Mouse (Mus musculus): ENCODE results near the gene Ksr2. TPM values are rescaled to one million over a fixed set of nuclear protein-coding genes. Genes with fewer than 3 reads are reported as not detected.

Ksr2 gene
- polyA plus RNA-seq, 1 experiment from 2014 or later, result 0.72 TPM

GRCm38 (mm10) chr5:117441242-117441842, 27.5 kb downstream of the Ksr2 start:
- 81% methylated on average over 17 of the region's 18 CpGs for WGBS (ENCODE audit: missing documents)
- Histone ChIP-seq H3K79me2 (ENCODE audit: inconsistent target) (no peaks in the 10 kb centered on the region), H3K27ac (no peak overlapping the region), H3K4me3 (ENCODE audit: inconsistent target) (no peak overlapping the region), H3K36me3 (ENCODE audit: inconsistent target) (no peaks in the 10 kb centered on the region)

GRCm38 (mm10) chr5:117442157-117442765, 28.5 kb downstream of the Ksr2 start:
- no peak overlapping the region for H3K4me3 ChIP-seq (ENCODE audit: inconsistent target)
- H3K79me2 ChIP-seq (ENCODE audit: inconsistent target), result no peaks in the 10 kb centered on the region
- no peak overlapping the region for H3K27ac ChIP-seq
- H3K36me3 ChIP-seq (ENCODE audit: inconsistent target), result no peaks in the 10 kb centered on the region
- WGBS (ENCODE audit: missing documents), result 90% methylated on average over 12 of the region's 12 CpGs

- Histone ChIP-seq H3K36me3 (ENCODE audit: inconsistent target) (no peaks in the 10 kb centered on the region), H3K27ac (no peak overlapping the region), H3K4me3 (ENCODE audit: inconsistent target) (no peak overlapping the region), H3K79me2 (ENCODE audit: inconsistent target) (no peaks in the 10 kb centered on the region)
- 89% methylated on average over 4 of the region's 4 CpGs for WGBS (ENCODE audit: missing documents)
Measured at GRCm38 (mm10) chr5:117443141-117443540, 29.3 kb downstream of the Ksr2 start.

GRCm38 (mm10) chr5:117443902-117444301, 30.1 kb downstream of the Ksr2 start:
- WGBS (ENCODE audit: missing documents), result 94% methylated on average over 6 of the region's 6 CpGs
- no peak overlapping the region for H3K27ac ChIP-seq
- no peaks in the 10 kb centered on the region for H3K36me3 ChIP-seq (ENCODE audit: inconsistent target)
- no peaks in the 10 kb centered on the region for H3K79me2 ChIP-seq (ENCODE audit: inconsistent target)
- H3K4me3 ChIP-seq (ENCODE audit: inconsistent target), result no peak overlapping the region

GRCm38 (mm10) chr5:117447698-117448097, 33.9 kb downstream of the Ksr2 start:
- WGBS (ENCODE audit: missing documents), result 47% methylated on average over 6 of the region's 6 CpGs
- Histone ChIP-seq H3K4me3 (ENCODE audit: inconsistent target) (no peak overlapping the region), H3K36me3 (ENCODE audit: inconsistent target) (no peaks in the 10 kb centered on the region), H3K79me2 (ENCODE audit: inconsistent target) (no peaks in the 10 kb centered on the region), H3K27ac (no peak overlapping the region)

GRCm38 (mm10) chr5:117452013-117452412, 38.2 kb downstream of the Ksr2 start:
- Histone ChIP-seq H3K79me2 (ENCODE audit: inconsistent target) (no peaks in the 10 kb centered on the region), H3K27ac (no peak overlapping the region), H3K4me3 (ENCODE audit: inconsistent target) (no peak overlapping the region), H3K36me3 (ENCODE audit: inconsistent target) (no peaks in the 10 kb centered on the region)
- 96% methylated on average over 2 of the region's 2 CpGs for WGBS (ENCODE audit: missing documents)

- WGBS (ENCODE audit: missing documents), result 91% methylated on average over 8 of the region's 8 CpGs
- no peak overlapping the region for H3K27ac ChIP-seq
- no peak overlapping the region for H3K4me3 ChIP-seq (ENCODE audit: inconsistent target)
- no peaks in the 10 kb centered on the region for H3K36me3 ChIP-seq (ENCODE audit: inconsistent target)
- no peaks in the 10 kb centered on the region for H3K79me2 ChIP-seq (ENCODE audit: inconsistent target)
Measured at GRCm38 (mm10) chr5:117455546-117455945, 41.7 kb downstream of the Ksr2 start.

GRCm38 (mm10) chr5:117457121-117457520, 43.3 kb downstream of the Ksr2 start:
- Histone ChIP-seq H3K4me3 (ENCODE audit: inconsistent target) (no peak overlapping the region), H3K36me3 (ENCODE audit: inconsistent target) (no peaks in the 10 kb centered on the region), H3K79me2 (ENCODE audit: inconsistent target) (no peaks in the 10 kb centered on the region), H3K27ac (no peak overlapping the region)
- WGBS (ENCODE audit: missing documents), result 95% methylated on average over 9 of the region's 9 CpGs

GRCm38 (mm10) chr5:117457583-117457982, 43.8 kb downstream of the Ksr2 start:
- WGBS (ENCODE audit: missing documents), result 95% methylated on average over 8 of the region's 8 CpGs
- Histone ChIP-seq H3K79me2 (ENCODE audit: inconsistent target) (no peaks in the 10 kb centered on the region), H3K4me3 (ENCODE audit: inconsistent target) (no peak overlapping the region), H3K36me3 (ENCODE audit: inconsistent target) (no peaks in the 10 kb centered on the region), H3K27ac (no peak overlapping the region)

GRCm38 (mm10) chr5:117458899-117459298, 45.1 kb downstream of the Ksr2 start:
- no peaks in the 10 kb centered on the region for H3K36me3 ChIP-seq (ENCODE audit: inconsistent target)
- WGBS (ENCODE audit: missing documents), result over 99% methylated on average over 8 of the region's 9 CpGs
- H3K27ac ChIP-seq, result no peak overlapping the region

GRCm38 (mm10) chr5:117460261-117460660, 46.5 kb downstream of the Ksr2 start:
- 91% methylated on average over 14 of the region's 14 CpGs for WGBS (ENCODE audit: missing documents)
- Histone ChIP-seq H3K36me3 (ENCODE audit: inconsistent target) (no peaks in the 10 kb centered on the region), H3K27ac (no peak overlapping the region), H3K4me3 (ENCODE audit: inconsistent target) (no peak overlapping the region), H3K79me2 (ENCODE audit: inconsistent target) (no peaks in the 10 kb centered on the region)

More at GRCm38 (mm10) chr5:117458899-117459298, 45.1 kb downstream of the Ksr2 start:
- Histone ChIP-seq H3K4me3 (ENCODE audit: inconsistent target) (no peak overlapping the region), H3K79me2 (ENCODE audit: inconsistent target) (no peaks in the 10 kb centered on the region)

GRCm38 (mm10) chr5:117467052-117467451, 53.3 kb downstream of the Ksr2 start:
- Histone ChIP-seq H3K79me2 (ENCODE audit: inconsistent target) (no peaks in the 10 kb centered on the region), H3K4me3 (ENCODE audit: inconsistent target) (no peak overlapping the region), H3K27ac (no peak overlapping the region), H3K36me3 (ENCODE audit: inconsistent target) (no peaks in the 10 kb centered on the region)
- 47% methylated on average over 12 of the region's 12 CpGs for WGBS (ENCODE audit: missing documents)

- Histone ChIP-seq H3K27ac (no peak overlapping the region), H3K79me2 (ENCODE audit: inconsistent target) (no peaks in the 10 kb centered on the region), H3K4me3 (ENCODE audit: inconsistent target) (no peak overlapping the region), H3K36me3 (ENCODE audit: inconsistent target) (no peaks in the 10 kb centered on the region)
- 53% methylated on average over 4 of the region's 4 CpGs for WGBS (ENCODE audit: missing documents)
Measured at GRCm38 (mm10) chr5:117468961-117469360, 55.2 kb downstream of the Ksr2 start.

- no peak overlapping the region for H3K27ac ChIP-seq
- no peak overlapping the region for H3K4me3 ChIP-seq (ENCODE audit: inconsistent target)
- WGBS (ENCODE audit: missing documents), result 7% methylated on average over 5 of the region's 8 CpGs
- H3K79me2 ChIP-seq (ENCODE audit: inconsistent target), result no peaks in the 10 kb centered on the region
- no peaks in the 10 kb centered on the region for H3K36me3 ChIP-seq (ENCODE audit: inconsistent target)
Measured at GRCm38 (mm10) chr5:117469572-117469971, 55.8 kb downstream of the Ksr2 start.

- no peak overlapping the region for H3K27ac ChIP-seq
- H3K4me3 ChIP-seq (ENCODE audit: inconsistent target), result no peak overlapping the region
- H3K79me2 ChIP-seq (ENCODE audit: inconsistent target), result no peaks in the 10 kb centered on the region
- WGBS (ENCODE audit: missing documents), result 79% methylated on average over 3 of the region's 3 CpGs
- no peaks in the 10 kb centered on the region for H3K36me3 ChIP-seq (ENCODE audit: inconsistent target)
Measured at GRCm38 (mm10) chr5:117481162-117481561, 67.4 kb downstream of the Ksr2 start.

- no peak overlapping the region for H3K27ac ChIP-seq
- no peak overlapping the region for H3K4me3 ChIP-seq (ENCODE audit: inconsistent target)
- H3K79me2 ChIP-seq (ENCODE audit: inconsistent target), result no peaks in the 10 kb centered on the region
- no peaks in the 10 kb centered on the region for H3K36me3 ChIP-seq (ENCODE audit: inconsistent target)
- WGBS (ENCODE audit: missing documents), result 88% methylated on average over 12 of the region's 12 CpGs
Measured at GRCm38 (mm10) chr5:117481586-117481985, 67.8 kb downstream of the Ksr2 start.

All from macrophage (primary cell).